Mouse (Mus musculus) heart, postnatal 0 days (tissue): ENCODE data around the gene Acrbp. TPM values are rescaled to one million over a fixed set of nuclear protein-coding genes. Genes with fewer than 3 reads are reported as not detected.

Experiments used
- ATAC-seq: fragments of 200-750 bp; cut with Nextera tagmentation; 2 replicates; pipeline ENCODE4 v1.8.0; 2017; ENCODE audit warnings: low read depth, moderate number of reproducible peaks, moderate library complexity; ENCODE audit not compliant: insufficient read depth
- DNase-seq: peaks from one replicate; pipeline ENCODE4 v3.0.0-alpha.2; 2016; ENCODE audit warnings: low spot score
- H3K27ac ChIP-seq: fragments of 300-500 bp; sonication (generic); 2 replicates; pipeline ENCODE4 v1.5.1; 2014; ENCODE audit warnings: low read depth, mild to moderate bottlenecking
- H3K27me3 ChIP-seq: fragments of 300-500 bp; sonication (generic); 2 replicates; pipeline ENCODE4 v1.6.1; 2014; ENCODE audit warnings: low read length, mixed read lengths; ENCODE audit not compliant: control insufficient read depth, insufficient read depth
- H3K36me3 ChIP-seq: fragments of 300-500 bp; sonication (generic); replicated peaks from 2 replicates; pipeline ENCODE4 v1.6.1; 2014; ENCODE audit warnings: low read length, mixed read lengths; ENCODE audit not compliant: control insufficient read depth, insufficient read depth
- H3K4me1 ChIP-seq: fragments of 300-500 bp; sonication (generic); 2 replicates; pipeline ENCODE4 v1.6.1; 2014; ENCODE audit warnings: antibody characterized with exemption; ENCODE audit not compliant: control insufficient read depth, insufficient read depth
- H3K4me2 ChIP-seq: fragments of 300-500 bp; sonication (generic); 2 replicates; pipeline ENCODE4 v1.6.1; 2014; ENCODE audit warnings: low read depth, mild to moderate bottlenecking, low read length, moderate library complexity
- H3K4me3 ChIP-seq: fragments of 300-500 bp; sonication (generic); 2 replicates; pipeline ENCODE4 v1.5.1; 2014; ENCODE audit warnings: low read depth, low read length
- H3K9ac ChIP-seq: fragments of 300-500 bp; sonication (generic); replicated peaks from 2 replicates; pipeline ENCODE4 v1.6.1; 2014; ENCODE audit warnings: low read depth, low read length, mixed read lengths
- H3K9me3 ChIP-seq: fragments of 300-500 bp; sonication (generic); replicated peaks from 2 replicates; pipeline ENCODE4 v1.6.1; 2016; ENCODE audit warnings: low read length; ENCODE audit not compliant: control insufficient read depth
- CTCF ChIP-seq: IDR thresholded peaks from 2 replicates; pipeline ENCODE4 v1.5.1; 2016; ENCODE audit warnings: antibody characterized with exemption, control low read depth, low read depth
- EP300 ChIP-seq: IDR thresholded peaks from 2 replicates; pipeline ENCODE4 v1.6.1; 2016; ENCODE audit warnings: antibody characterized with exemption, low read depth
- WGBS: fragments of 180-500 bp; shearing (Covaris S2); extraction: QIAGEN DNeasy Blood & Tissue Kit; methylation state at CpG from one replicate; pipeline ENCODE4 v1.1.7; 2014; 5-methylcytosine and 5-hydroxymethylcytosine counted together
- microRNA-seq: library from miRNA; unstranded; fragments of <30 nt; microRNA quantifications from one replicate; pipeline ENCODE4, GENCODE M21; 2016
- polyA plus RNA-seq: library from polyadenylated mRNA; unstranded; fragments of >200 nt; fragmentation: Nextera tagmentation; extraction: Ambion mirVana; gene quantifications from 2 replicates; pipeline ENCODE4 v1.2.1, GENCODE M21; 2015
- total RNA-seq: library from RNA; depleted of rRNA; stranded (reverse); fragments of >200 nt; gene quantifications from 2 replicates; pipeline ENCODE4 v1.2.3, GENCODE M21; 2014; ENCODE audit warnings: low replicate concordance; rRNA removed

Acrbp gene
- total and polyA plus RNA-seq, 2 experiments from 2014 or later: 2.6 to 2.7 TPM

DNA sequence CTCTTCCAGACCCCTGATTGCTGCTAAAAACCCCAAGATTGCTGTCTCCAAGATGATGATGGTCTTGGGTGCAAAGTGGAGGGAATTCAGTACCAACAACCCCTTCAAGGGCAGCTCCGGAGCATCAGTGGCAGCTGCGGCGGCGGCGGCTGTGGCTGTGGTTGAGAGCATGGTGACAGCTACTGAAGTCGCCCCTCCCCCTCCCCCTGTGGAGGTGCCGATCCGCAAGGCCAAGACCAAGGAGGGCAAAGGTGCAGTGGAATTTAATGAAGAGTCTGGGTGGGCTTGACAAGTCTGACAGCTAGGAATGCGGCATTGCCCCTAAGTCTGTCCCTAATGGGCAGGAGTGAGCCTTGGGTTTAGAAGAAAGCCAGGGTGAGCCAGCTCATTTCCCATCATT is 52.0 kb downstream of the Acrbp start:
- WGBS: 50% methylated on average over 9 of the region's 9 CpGs
- Histone ChIP-seq H3K27ac (no peak overlapping the region), H3K4me1 (peaks cover 31% of the 10 kb centered on the region), H3K4me2 (no peak overlapping the region), H3K4me3 (no peak overlapping the region), H3K36me3 (peaks cover 77% of the 10 kb centered on the region), H3K27me3 (no peaks in the 10 kb centered on the region), H3K9ac (no peak overlapping the region), H3K9me3 (no peaks in the 10 kb centered on the region)
- DNase-seq (no peak), ATAC-seq (no peak)
- TF ChIP-seq CTCF: no peak
- no peak for TF ChIP-seq EP300

- WGBS: 37% methylated on average over 4 of the region's 4 CpGs
- DNase-seq (no peak), ATAC-seq (peak; percentile 71)
- no peak overlapping the region for H3K4me2 ChIP-seq
- H3K9ac ChIP-seq: no peak overlapping the region
- no peak overlapping the region for H3K4me3 ChIP-seq
- peak overlapping the region; percentile 19; the same call in 1 of the 2 replicates for H3K27ac ChIP-seq
- peaks cover 95% of the 10 kb centered on the region for H3K36me3 ChIP-seq
- H3K4me1 ChIP-seq: peaks cover 10% of the 10 kb centered on the region
- no peaks in the 10 kb centered on the region for H3K27me3 ChIP-seq
- H3K9me3 ChIP-seq: no peaks in the 10 kb centered on the region
- TF ChIP-seq CTCF (no peak), EP300 (no peak)
Measured at GRCm38 (mm10) chr6:125104223-125104622, 54.7 kb downstream of the Acrbp start.

DNA sequence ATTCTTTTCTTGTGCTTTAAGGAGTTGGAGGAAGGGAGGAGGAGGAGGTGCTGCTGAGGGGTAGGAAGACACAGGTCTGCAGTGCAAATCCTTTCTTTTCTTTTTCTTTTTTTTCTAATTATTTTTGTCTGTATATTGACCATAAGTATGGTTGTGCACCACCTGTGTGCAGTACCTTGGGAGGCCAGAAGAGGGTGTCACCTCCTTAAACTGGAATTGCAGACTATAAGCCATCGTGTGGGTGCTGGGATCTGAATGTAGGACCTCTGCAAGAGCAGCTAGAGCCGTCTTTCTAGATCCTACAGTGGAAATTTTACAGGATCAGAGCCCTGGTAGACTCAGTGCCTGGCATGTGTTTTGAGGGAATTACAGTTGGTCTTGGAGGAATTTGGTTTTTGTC is 58.2 kb downstream of the Acrbp start:
- Histone ChIP-seq H3K4me2 (no peak overlapping the region), H3K9ac (no peak overlapping the region), H3K9me3 (no peaks in the 10 kb centered on the region), H3K27ac (no peak overlapping the region), H3K36me3 (peaks cover 97% of the 10 kb centered on the region), H3K4me1 (no peaks in the 10 kb centered on the region), H3K27me3 (no peaks in the 10 kb centered on the region), H3K4me3 (no peak overlapping the region)
- TF ChIP-seq CTCF (no peak), EP300 (no peak)
- WGBS: 96% methylated on average over 2 of the region's 2 CpGs
- ATAC-seq: no peak
- no peak for DNase-seq

DNA sequence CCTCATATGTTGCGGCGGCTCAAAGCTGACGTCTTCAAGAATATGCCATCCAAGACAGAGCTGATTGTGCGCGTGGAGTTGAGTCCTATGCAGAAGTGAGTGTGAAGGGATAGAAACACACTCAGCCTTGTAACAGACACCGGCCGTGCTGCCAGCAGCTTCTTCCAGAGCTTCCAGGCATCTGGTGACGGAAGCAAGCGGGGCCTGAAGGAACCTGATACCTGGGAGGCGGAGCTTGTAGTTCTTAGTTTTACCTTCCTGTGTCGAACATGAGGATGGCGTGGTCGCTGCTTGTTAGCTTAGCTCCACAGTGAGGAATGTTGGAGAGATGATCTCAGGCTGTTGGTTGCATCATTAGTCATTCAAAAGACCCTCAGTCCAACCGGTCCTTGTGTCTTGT is 59.9 kb downstream of the Acrbp start:
- Histone ChIP-seq H3K9me3 (no peaks in the 10 kb centered on the region), H3K4me3 (no peak overlapping the region), H3K4me2 (no peak overlapping the region), H3K4me1 (no peaks in the 10 kb centered on the region), H3K27ac (no peak overlapping the region), H3K9ac (no peak overlapping the region), H3K27me3 (no peaks in the 10 kb centered on the region), H3K36me3 (peaks cover 100% of the 10 kb centered on the region)
- ATAC-seq: no peak
- WGBS: 86% methylated on average over 14 of the region's 14 CpGs
- DNase-seq: no peak
- TF ChIP-seq EP300 (no peak), CTCF (no peak)

DNA sequence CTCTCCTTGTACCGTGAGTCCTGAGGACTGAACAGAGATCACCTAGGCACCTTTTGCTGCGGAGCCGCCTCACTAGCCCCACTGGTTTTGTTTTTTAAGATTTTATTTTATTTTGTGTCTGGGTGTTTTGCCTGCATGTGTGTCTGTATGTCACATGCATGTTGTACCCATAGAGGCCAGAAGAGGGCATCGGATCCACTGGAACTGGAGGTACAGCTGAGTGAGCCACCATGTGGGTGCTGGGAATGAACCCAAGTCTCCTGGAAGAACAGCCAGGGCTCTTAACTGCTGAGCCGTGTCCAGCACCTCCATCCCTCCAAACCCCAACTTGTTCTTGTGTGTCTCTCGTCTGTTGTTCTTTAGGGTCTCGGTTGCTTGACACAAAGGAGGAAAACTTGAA is 61.4 kb downstream of the Acrbp start:
- WGBS: 93% methylated on average over 7 of the region's 7 CpGs
- no peak for DNase-seq
- no peak overlapping the region for H3K4me3 ChIP-seq
- no peaks in the 10 kb centered on the region for H3K27me3 ChIP-seq
- H3K4me1 ChIP-seq: no peaks in the 10 kb centered on the region
- ATAC-seq: no peak
- H3K9ac ChIP-seq: no peak overlapping the region
- TF ChIP-seq EP300 (no peak), CTCF (peak; percentile 43)
- no peaks in the 10 kb centered on the region for H3K9me3 ChIP-seq
- H3K36me3 ChIP-seq: peaks cover 97% of the 10 kb centered on the region
- H3K27ac ChIP-seq: no peak overlapping the region
- H3K4me2 ChIP-seq: no peak overlapping the region

GRCm38 (mm10) chr6:125112553-125112952 is 63.1 kb downstream of the Acrbp start:
- TF ChIP-seq EP300 (no peak), CTCF (no peak)
- Histone ChIP-seq H3K36me3 (peaks cover 97% of the 10 kb centered on the region), H3K9me3 (no peaks in the 10 kb centered on the region), H3K4me2 (no peak overlapping the region), H3K9ac (no peak overlapping the region), H3K27me3 (no peaks in the 10 kb centered on the region), H3K27ac (no peak overlapping the region), H3K4me3 (no peak overlapping the region), H3K4me1 (no peaks in the 10 kb centered on the region)
- WGBS: 87% methylated on average over 11 of the region's 11 CpGs
- ATAC-seq (no peak), DNase-seq (no peak)

Small RNAs within 50 kb of the gene (microRNA-seq; reads per million reads assigned to microRNA genes)
- gene Mir7045: not detected

Other genes starting within 250 kb of the Acrbp start
- gene Spsb2, start 241.0 kb upstream of the Acrbp start, total RNA-seq: 5.9 and 17.6 TPM in 2 replicates
- 7.0 and 7.7 TPM in 2 replicates for gene Spsb2, start 241.0 kb upstream of the Acrbp start, polyA plus RNA-seq
- 1,544 and 1,648 TPM in 2 replicates for gene Tpi1, start 235.4 kb upstream of the Acrbp start, total RNA-seq
- 1,138 and 1,142 TPM in 2 replicates for gene Tpi1, start 235.4 kb upstream of the Acrbp start, polyA plus RNA-seq
- gene Usp5, start 220.2 kb upstream of the Acrbp start, total RNA-seq: 92.2 and 126 TPM in 2 replicates
- 66.4 and 73.5 TPM in 2 replicates for gene Usp5, start 220.2 kb upstream of the Acrbp start, polyA plus RNA-seq
- 95.9 and 127 TPM in 2 replicates for gene Cdca3, start 220.1 kb upstream of the Acrbp start, total RNA-seq
- 51.6 and 52.9 TPM in 2 replicates for gene Cdca3, start 220.1 kb upstream of the Acrbp start, polyA plus RNA-seq
- gene Gnb3, start 209.4 kb upstream of the Acrbp start, total RNA-seq: 0.50 and 4.2 TPM in 2 replicates
- gene Gnb3, start 209.4 kb upstream of the Acrbp start, polyA plus RNA-seq: 2.8 and 3.3 TPM in 2 replicates
- gene P3h3, start 191.9 kb upstream of the Acrbp start, total RNA-seq: 38.5 and 41.1 TPM in 2 replicates
- gene P3h3, start 191.9 kb upstream of the Acrbp start, polyA plus RNA-seq: 7.2 and 7.6 TPM in 2 replicates
- gene Gpr162, start 185.7 kb upstream of the Acrbp start, total RNA-seq: 2.9 and 9.7 TPM in 2 replicates
- 1.2 and 1.5 TPM in 2 replicates for gene Gpr162, start 185.7 kb upstream of the Acrbp start, polyA plus RNA-seq
- gene Cd4, start 161.5 kb upstream of the Acrbp start, total RNA-seq: 4.5 TPM in 1 of 2 replicates, not detected in the other
- gene Cd4, start 161.5 kb upstream of the Acrbp start, polyA plus RNA-seq: 0.04 and 0.10 TPM in 2 replicates
- gene Lag3, start 138.0 kb upstream of the Acrbp start, total RNA-seq: 0.11 and 0.27 TPM in 2 replicates
- 0.82 and 0.85 TPM in 2 replicates for gene Lag3, start 138.0 kb upstream of the Acrbp start, polyA plus RNA-seq
- 323 and 565 TPM in 2 replicates for gene Ptms, start 129.6 kb upstream of the Acrbp start, total RNA-seq
- 221 and 246 TPM in 2 replicates for gene Ptms, start 129.6 kb upstream of the Acrbp start, polyA plus RNA-seq
- 333 and 532 TPM in 2 replicates for gene Mlf2, start 118.3 kb upstream of the Acrbp start, total RNA-seq
- gene Mlf2, start 118.3 kb upstream of the Acrbp start, polyA plus RNA-seq: 296 and 298 TPM in 2 replicates
- 203 and 241 TPM in 2 replicates for gene Cops7a, start 84.2 kb upstream of the Acrbp start, total RNA-seq
- gene Cops7a, start 84.2 kb upstream of the Acrbp start, polyA plus RNA-seq: 130 and 134 TPM in 2 replicates
- not detected in 2 replicates for gene Pianp, start 53.0 kb upstream of the Acrbp start, total RNA-seq
- 0.37 TPM in 2 replicates for gene Pianp, start 53.0 kb upstream of the Acrbp start, polyA plus RNA-seq
- gene Zfp384, start 40.5 kb upstream of the Acrbp start, total RNA-seq: 18.4 and 20.4 TPM in 2 replicates
- gene Zfp384, start 40.5 kb upstream of the Acrbp start, polyA plus RNA-seq: 5.4 and 5.5 TPM in 2 replicates
- gene Ing4, start 9.9 kb upstream of the Acrbp start, total RNA-seq: 41.9 and 48.7 TPM in 2 replicates
- gene Ing4, start 9.9 kb upstream of the Acrbp start, polyA plus RNA-seq: 54.1 and 59.1 TPM in 2 replicates
- gene Lpar5, start 18.2 kb downstream of the Acrbp start, total RNA-seq: not detected in 2 replicates
- 0.12 TPM in 1 of 2 replicates, not detected in the other for gene Lpar5, start 18.2 kb downstream of the Acrbp start, polyA plus RNA-seq
- gene Chd4, start 46.3 kb downstream of the Acrbp start, total RNA-seq: 82.2 and 98.0 TPM in 2 replicates
- gene Chd4, start 46.3 kb downstream of the Acrbp start, polyA plus RNA-seq: 55.5 and 58.1 TPM in 2 replicates
- 21.4 and 22.9 TPM in 2 replicates for gene Nop2, start 82.2 kb downstream of the Acrbp start, total RNA-seq
- gene Nop2, start 82.2 kb downstream of the Acrbp start, polyA plus RNA-seq: 20.6 and 25.3 TPM in 2 replicates
- gene Iffo1, start 95.6 kb downstream of the Acrbp start, total RNA-seq: 10.6 and 41.9 TPM in 2 replicates
- gene Iffo1, start 95.6 kb downstream of the Acrbp start, polyA plus RNA-seq: 10.5 and 12.3 TPM in 2 replicates
- 6,647 and 7,476 TPM in 2 replicates for gene Gapdh, start 116.8 kb downstream of the Acrbp start, total RNA-seq
- 3,728 and 4,065 TPM in 2 replicates for gene Gapdh, start 116.8 kb downstream of the Acrbp start, polyA plus RNA-seq
- gene Ncapd2, start 142.0 kb downstream of the Acrbp start, total RNA-seq: 85.4 and 98.0 TPM in 2 replicates
- 24.5 and 26.3 TPM in 2 replicates for gene Ncapd2, start 142.0 kb downstream of the Acrbp start, polyA plus RNA-seq
- gene Mrpl51, start 142.1 kb downstream of the Acrbp start, total RNA-seq: 109 and 165 TPM in 2 replicates
- 426 and 447 TPM in 2 replicates for gene Mrpl51, start 142.1 kb downstream of the Acrbp start, polyA plus RNA-seq
- gene Vamp1, start 165.9 kb downstream of the Acrbp start, total RNA-seq: 3.6 and 8.2 TPM in 2 replicates
- 5.0 and 5.4 TPM in 2 replicates for gene Vamp1, start 165.9 kb downstream of the Acrbp start, polyA plus RNA-seq
- 0.93 and 4.5 TPM in 2 replicates for gene Tapbpl, start 182.2 kb downstream of the Acrbp start, total RNA-seq
- 3.9 and 4.5 TPM in 2 replicates for gene Tapbpl, start 182.2 kb downstream of the Acrbp start, polyA plus RNA-seq
- 3.4 TPM in 1 of 2 replicates, not detected in the other for gene Cd27, start 187.3 kb downstream of the Acrbp start, total RNA-seq
- gene Cd27, start 187.3 kb downstream of the Acrbp start, polyA plus RNA-seq: 1.3 and 1.6 TPM in 2 replicates
- gene Tuba3a, start 236.4 kb downstream of the Acrbp start, total RNA-seq: not detected in 2 replicates
- not detected in 2 replicates for gene Tuba3a, start 236.4 kb downstream of the Acrbp start, polyA plus RNA-seq